Mouse (Mus musculus): ENCODE data around the gene Syde2. TPM values are rescaled to one million over a fixed set of nuclear protein-coding genes. Genes with fewer than 3 reads are reported as not detected.

Syde2 gene
- polyA plus RNA-seq, 1 experiment from 2014 or later: 1.7 TPM

- H3K4me1 ChIP-seq (ENCODE audit: insufficient read depth, low read length): peaks cover 6% of the 10 kb centered on the region; the same call in 1 of the 2 replicates
- WGBS: 92% methylated on average over 14 of the region's 14 CpGs
- 0 out of 2 replicates have a peak, but pooled peaks cover 3% of the 10 kb centered on the region for H3K9me3 ChIP-seq (ENCODE audit: low read length)
- peaks cover 41% of the 10 kb centered on the region for H3K36me3 ChIP-seq (ENCODE audit: insufficient read depth, low read length)
- no peak overlapping the region for H3K4me2 ChIP-seq (replicated peaks; ENCODE audit: low read depth, low read length)
- H3K27me3 ChIP-seq (ENCODE audit: insufficient read depth, low read length): no peaks in the 10 kb centered on the region
- no peak overlapping the region for H3K27ac ChIP-seq (ENCODE audit: low read length)
- no peak overlapping the region for H3K4me3 ChIP-seq (ENCODE audit: low read length)
- H3K9ac ChIP-seq (replicated peaks; ENCODE audit: low read length): no peak overlapping the region
- ATAC-seq (ENCODE audit: low FRiP score, low TSS enrichment): no peak
Observed at GRCm38 (mm10) chr3:146004347-146005051, 16.8 kb downstream of the Syde2 start.

GRCm38 (mm10) chr3:146007872-146008271 lies 20.2 kb downstream of the Syde2 start:
- no peaks in the 10 kb centered on the region for H3K27me3 ChIP-seq (ENCODE audit: insufficient read depth, low read length)

GRCm38 (mm10) chr3:146009859-146010645 lies 22.4 kb downstream of the Syde2 start:
- Histone ChIP-seq H3K27me3 (ENCODE audit: insufficient read depth, low read length) (no peaks in the 10 kb centered on the region), H3K4me3 (ENCODE audit: low read length) (no peak overlapping the region), H3K27ac (ENCODE audit: low read length) (peak overlapping the region; percentile 90), H3K9me3 (ENCODE audit: low read length) (no peaks in the 10 kb centered on the region), H3K4me2 (replicated peaks; ENCODE audit: low read depth, low read length) (peak overlapping the region; percentile 34), H3K36me3 (ENCODE audit: insufficient read depth, low read length) (peaks cover 14% of the 10 kb centered on the region), H3K9ac (replicated peaks; ENCODE audit: low read length) (peak overlapping the region; percentile 13; the same call in 1 of the 2 replicates), H3K4me1 (ENCODE audit: insufficient read depth, low read length) (peaks cover 14% of the 10 kb centered on the region)
- WGBS: 23% methylated on average over 19 of the region's 20 CpGs
- ATAC-seq (ENCODE audit: low FRiP score, low TSS enrichment): peak; percentile 83

More at GRCm38 (mm10) chr3:146007872-146008271, 20.2 kb downstream of the Syde2 start:
- no peak for ATAC-seq (ENCODE audit: low FRiP score, low TSS enrichment)
- no peaks in the 10 kb centered on the region for H3K9me3 ChIP-seq (ENCODE audit: low read length)
- H3K27ac ChIP-seq (ENCODE audit: low read length): no peak overlapping the region
- WGBS: 82% methylated on average over 6 of the region's 6 CpGs
- H3K9ac ChIP-seq (replicated peaks; ENCODE audit: low read length): no peak overlapping the region
- H3K36me3 ChIP-seq (ENCODE audit: insufficient read depth, low read length): peaks cover 17% of the 10 kb centered on the region
- peaks cover 14% of the 10 kb centered on the region for H3K4me1 ChIP-seq (ENCODE audit: insufficient read depth, low read length)
- H3K4me2 ChIP-seq (replicated peaks; ENCODE audit: low read depth, low read length): no peak overlapping the region
- no peak overlapping the region for H3K4me3 ChIP-seq (ENCODE audit: low read length)

- H3K9me3 ChIP-seq (ENCODE audit: low read length): no peaks in the 10 kb centered on the region
- peak overlapping the region; percentile 90 for H3K27ac ChIP-seq (ENCODE audit: low read length)
- H3K36me3 ChIP-seq (ENCODE audit: insufficient read depth, low read length): peaks cover 14% of the 10 kb centered on the region
- no peaks in the 10 kb centered on the region for H3K27me3 ChIP-seq (ENCODE audit: insufficient read depth, low read length)
- H3K4me1 ChIP-seq (ENCODE audit: insufficient read depth, low read length): peaks cover 14% of the 10 kb centered on the region
- peak overlapping the region; percentile 34; the same call in 1 of the 2 replicates for H3K4me2 ChIP-seq (replicated peaks; ENCODE audit: low read depth, low read length)
- H3K9ac ChIP-seq (replicated peaks; ENCODE audit: low read length): peak overlapping the region; percentile 13
- H3K4me3 ChIP-seq (ENCODE audit: low read length): no peak overlapping the region
- WGBS: 52% methylated on average over 4 of the region's 4 CpGs
- ATAC-seq (ENCODE audit: low FRiP score, low TSS enrichment): peak; percentile 93
Observed at GRCm38 (mm10) chr3:146010751-146011150, 23.1 kb downstream of the Syde2 start.

- H3K27me3 ChIP-seq (ENCODE audit: insufficient read depth, low read length): no peaks in the 10 kb centered on the region
- 71% methylated on average over 8 of the region's 8 CpGs for WGBS
- H3K4me3 ChIP-seq (ENCODE audit: low read length): no peak overlapping the region
- H3K4me2 ChIP-seq (replicated peaks; ENCODE audit: low read depth, low read length): no peak overlapping the region
- no peak overlapping the region for H3K9ac ChIP-seq (replicated peaks; ENCODE audit: low read length)
- no peak overlapping the region for H3K27ac ChIP-seq (ENCODE audit: low read length)
- H3K36me3 ChIP-seq (ENCODE audit: insufficient read depth, low read length): peaks cover 14% of the 10 kb centered on the region
- no peaks in the 10 kb centered on the region for H3K9me3 ChIP-seq (ENCODE audit: low read length)
- no peak for ATAC-seq (ENCODE audit: low FRiP score, low TSS enrichment)
- peaks cover 14% of the 10 kb centered on the region for H3K4me1 ChIP-seq (ENCODE audit: insufficient read depth, low read length)
Observed at GRCm38 (mm10) chr3:146011544-146012218, 24.0 kb downstream of the Syde2 start.

- H3K4me2 ChIP-seq (replicated peaks; ENCODE audit: low read depth, low read length): no peak overlapping the region
- no peak overlapping the region for H3K9ac ChIP-seq (replicated peaks; ENCODE audit: low read length)
- ATAC-seq (ENCODE audit: low FRiP score, low TSS enrichment): no peak
- no peaks in the 10 kb centered on the region for H3K27me3 ChIP-seq (ENCODE audit: insufficient read depth, low read length)
- peaks cover 14% of the 10 kb centered on the region for H3K4me1 ChIP-seq (ENCODE audit: insufficient read depth, low read length)
- no peaks in the 10 kb centered on the region for H3K9me3 ChIP-seq (ENCODE audit: low read length)
- no peak overlapping the region for H3K4me3 ChIP-seq (ENCODE audit: low read length)
- H3K36me3 ChIP-seq (ENCODE audit: insufficient read depth, low read length): peaks cover 10% of the 10 kb centered on the region
- WGBS: 55% methylated on average over 7 of the region's 7 CpGs
- no peak overlapping the region for H3K27ac ChIP-seq (ENCODE audit: low read length)
Observed at GRCm38 (mm10) chr3:146013490-146013889, 25.8 kb downstream of the Syde2 start.

GRCm38 (mm10) chr3:146014321-146014720 lies 26.7 kb downstream of the Syde2 start:
- H3K27ac ChIP-seq (ENCODE audit: low read length): no peak overlapping the region
- H3K27me3 ChIP-seq (ENCODE audit: insufficient read depth, low read length): no peaks in the 10 kb centered on the region
- no peaks in the 10 kb centered on the region for H3K9me3 ChIP-seq (ENCODE audit: low read length)
- H3K9ac ChIP-seq (replicated peaks; ENCODE audit: low read length): no peak overlapping the region
- 89% methylated on average over 12 of the region's 12 CpGs for WGBS
- no peak overlapping the region for H3K4me3 ChIP-seq (ENCODE audit: low read length)
- peaks cover 7% of the 10 kb centered on the region for H3K36me3 ChIP-seq (ENCODE audit: insufficient read depth, low read length)
- H3K4me1 ChIP-seq (ENCODE audit: insufficient read depth, low read length): peaks cover 11% of the 10 kb centered on the region
- no peak overlapping the region for H3K4me2 ChIP-seq (replicated peaks; ENCODE audit: low read depth, low read length)
- ATAC-seq (ENCODE audit: low FRiP score, low TSS enrichment): no peak

- no peaks in the 10 kb centered on the region for H3K9me3 ChIP-seq (ENCODE audit: low read length)
- no peaks in the 10 kb centered on the region for H3K27me3 ChIP-seq (ENCODE audit: insufficient read depth, low read length)
- no peak overlapping the region for H3K4me3 ChIP-seq (ENCODE audit: low read length)
- 86% methylated on average over 13 of the region's 13 CpGs for WGBS
- no peak overlapping the region for H3K27ac ChIP-seq (ENCODE audit: low read length)
- H3K36me3 ChIP-seq (ENCODE audit: insufficient read depth, low read length): peaks cover 11% of the 10 kb centered on the region
- no peak for ATAC-seq (ENCODE audit: low FRiP score, low TSS enrichment)
- H3K4me2 ChIP-seq (replicated peaks; ENCODE audit: low read depth, low read length): no peak overlapping the region
- H3K9ac ChIP-seq (replicated peaks; ENCODE audit: low read length): no peak overlapping the region
- H3K4me1 ChIP-seq (ENCODE audit: insufficient read depth, low read length): no peaks in the 10 kb centered on the region
Observed at GRCm38 (mm10) chr3:146016979-146017378, 29.3 kb downstream of the Syde2 start.

GRCm38 (mm10) chr3:146017521-146017920 lies 29.9 kb downstream of the Syde2 start:
- Histone ChIP-seq H3K27me3 (ENCODE audit: insufficient read depth, low read length) (no peaks in the 10 kb centered on the region), H3K27ac (ENCODE audit: low read length) (no peak overlapping the region), H3K4me3 (ENCODE audit: low read length) (no peak overlapping the region), H3K9ac (replicated peaks; ENCODE audit: low read length) (no peak overlapping the region), H3K36me3 (ENCODE audit: insufficient read depth, low read length) (peaks cover 16% of the 10 kb centered on the region), H3K4me2 (replicated peaks; ENCODE audit: low read depth, low read length) (no peak overlapping the region), H3K4me1 (ENCODE audit: insufficient read depth, low read length) (no peaks in the 10 kb centered on the region), H3K9me3 (ENCODE audit: low read length) (no peaks in the 10 kb centered on the region)
- WGBS: 50% methylated on average over 9 of the region's 9 CpGs
- ATAC-seq (ENCODE audit: low FRiP score, low TSS enrichment): no peak; the same call in 1 of the 2 replicates

Measured in kidney, embryonic 16.5 days (tissue).